Mouse (Mus musculus): ENCODE measurements at regions not wholly inside any gene's neighbourhood (a gene's known extent, or its start where the extent isn't known, plus 50 kb on each side); places are given as distances from the start of the nearest gene placed in this dataset.

DNA sequence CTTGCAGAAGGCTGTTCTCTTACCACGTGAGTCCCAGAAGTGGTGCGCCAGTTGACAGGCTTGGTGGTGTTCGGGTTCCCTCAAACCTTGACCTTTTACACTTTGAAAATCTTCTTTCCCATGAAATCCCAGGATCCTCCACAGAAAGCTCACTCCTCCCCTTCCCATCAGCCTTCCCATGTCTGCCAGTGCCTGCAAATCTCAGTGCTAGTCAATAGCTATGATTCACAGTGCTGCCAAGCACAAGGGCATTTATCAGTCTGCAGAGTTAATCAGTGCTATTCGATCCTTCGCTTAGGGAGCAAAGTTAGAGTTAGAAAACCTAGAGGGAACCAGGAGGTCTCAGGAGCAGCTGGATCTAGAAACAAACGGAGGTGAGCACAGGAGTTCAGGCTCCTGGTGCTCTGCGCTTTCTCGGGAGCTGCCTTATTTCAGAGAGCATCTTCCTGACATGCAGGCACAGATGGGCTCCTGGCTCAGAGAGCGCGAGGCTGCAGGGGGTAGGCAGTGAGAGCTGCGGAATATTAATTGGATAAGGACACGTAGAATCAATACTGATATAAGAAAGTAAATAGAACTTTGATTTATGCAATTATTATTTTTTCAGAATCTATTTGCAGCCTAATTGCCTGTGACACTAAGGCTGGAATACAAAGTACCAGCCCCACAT, 190.0 kb upstream of the Tgfbr2 start:
- DNase-seq: no peak

GRCm38 (mm10) chr9:116361092-116361491, 185.9 kb upstream of the Tgfbr2 start:
- DNase-seq: no peak

DNA sequence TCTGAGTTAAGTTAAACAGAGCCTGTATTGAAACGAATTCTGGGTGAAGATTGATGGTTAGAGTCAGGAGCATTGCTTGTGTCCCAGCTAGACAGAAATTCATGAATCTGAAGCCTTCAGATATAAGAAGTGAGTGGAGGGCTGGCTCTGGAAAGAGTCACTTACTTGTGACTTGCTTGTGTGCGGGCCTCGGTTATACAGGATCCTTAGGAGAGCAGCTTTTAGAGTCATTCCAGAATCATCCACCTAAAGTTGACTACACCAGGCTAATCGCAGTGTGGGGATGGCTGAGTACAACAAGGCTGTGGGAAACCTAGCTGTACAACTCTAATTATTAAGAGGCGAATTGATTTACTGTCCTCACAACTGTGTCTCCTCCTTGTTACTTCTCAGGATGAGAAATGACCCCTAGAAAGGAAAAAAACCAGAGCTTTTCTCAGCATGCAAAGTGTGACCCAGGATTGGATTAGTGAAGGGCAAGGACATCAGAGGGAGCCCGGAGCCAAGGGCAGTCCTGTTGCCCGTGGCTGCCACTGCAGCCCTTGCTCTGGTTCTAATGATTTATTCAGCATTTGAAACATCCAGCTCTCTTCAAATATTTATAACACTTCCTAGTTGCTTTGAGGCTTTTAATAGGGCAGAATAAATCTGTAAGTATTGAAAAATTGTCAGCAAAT, 179.0 kb upstream of the Tgfbr2 start:
- DNase-seq: no peak

GRCm38 (mm10) chr9:116352801-116353494, 177.8 kb upstream of the Tgfbr2 start:
- no peak for DNase-seq

- peak in 1 of 2 experiments; percentile 14 for DNase-seq
Observed at GRCm38 (mm10) chr9:116350804-116351547, 175.8 kb upstream of the Tgfbr2 start.

DNA sequence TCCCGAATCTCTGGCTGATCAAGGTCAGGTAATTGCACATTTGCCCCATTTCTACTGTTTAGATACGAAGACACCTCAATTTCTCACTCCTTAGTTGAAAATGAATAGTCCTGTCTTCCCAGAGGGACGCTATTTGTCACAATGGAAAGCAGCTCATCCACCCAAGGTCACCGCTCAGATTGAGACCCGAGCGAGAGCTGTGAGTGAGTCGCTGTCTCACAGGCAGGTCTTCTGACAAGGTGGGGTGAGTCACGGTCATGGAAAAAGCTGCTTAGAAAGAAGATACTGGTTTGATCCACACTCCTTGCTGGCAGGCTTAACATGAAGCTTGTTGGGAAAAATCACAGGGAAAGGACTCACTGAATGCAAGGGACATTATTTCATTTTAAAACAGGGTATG, 171.9 kb upstream of the Tgfbr2 start:
- no peak for DNase-seq

DNA sequence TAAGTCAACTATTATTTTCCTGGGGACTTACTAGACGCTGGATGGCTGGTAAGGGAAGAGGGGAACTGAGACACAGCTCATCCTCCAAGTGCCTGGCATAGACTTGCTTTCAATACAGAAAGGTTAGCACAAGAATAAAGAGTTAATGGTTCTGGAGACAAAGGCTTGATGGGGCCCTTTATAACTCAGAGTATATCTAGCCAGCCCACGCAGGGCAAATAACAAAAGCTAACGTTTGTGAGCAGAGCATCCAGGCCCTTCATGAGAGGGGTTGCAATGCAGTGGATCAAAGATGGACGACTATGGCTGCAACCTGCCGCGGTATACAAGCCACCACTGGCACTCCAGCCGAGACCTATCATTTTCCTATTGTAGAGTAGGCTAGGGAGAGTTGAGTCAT, 171.3 kb upstream of the Tgfbr2 start:
- DNase-seq: no peak

- DNase-seq: no peak
Observed at GRCm38 (mm10) chr9:116343086-116343481, 167.9 kb upstream of the Tgfbr2 start.

GRCm38 (mm10) chr9:116342446-116343085, 167.4 kb upstream of the Tgfbr2 start:
- no peak for DNase-seq

GRCm38 (mm10) chr9:116342009-116342408, 166.8 kb upstream of the Tgfbr2 start:
- DNase-seq: no peak

DNA sequence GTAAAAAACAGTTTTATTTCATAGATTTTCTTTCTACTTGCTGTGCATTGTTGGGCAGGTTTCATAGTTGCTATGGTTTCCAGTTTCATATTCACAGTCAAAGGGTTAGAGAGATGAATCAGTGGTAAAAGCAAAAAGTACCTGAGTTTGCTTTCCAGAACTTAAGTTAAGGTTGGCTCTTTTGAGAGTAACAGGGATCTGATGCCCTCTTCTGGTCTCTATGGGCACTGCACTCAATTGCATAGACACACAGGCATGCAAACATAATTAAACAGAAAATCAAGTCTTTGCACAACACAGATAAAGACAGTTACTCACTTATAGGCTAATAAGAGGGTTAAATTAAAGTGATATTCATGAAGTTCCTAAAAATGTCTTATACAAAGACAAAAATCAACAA, 165.8 kb upstream of the Tgfbr2 start:
- DNase-seq: no peak

GRCm38 (mm10) chr9:116338729-116339100, 163.6 kb upstream of the Tgfbr2 start:
- no peak for DNase-seq

- no peak for DNase-seq
Observed at GRCm38 (mm10) chr9:116338093-116338728, 163.1 kb upstream of the Tgfbr2 start.

- DNase-seq: no peak
Observed at GRCm38 (mm10) chr9:116337446-116338010, 162.4 kb upstream of the Tgfbr2 start.

GRCm38 (mm10) chr9:116335561-116336478, 160.7 kb upstream of the Tgfbr2 start:
- no peak for DNase-seq

DNA sequence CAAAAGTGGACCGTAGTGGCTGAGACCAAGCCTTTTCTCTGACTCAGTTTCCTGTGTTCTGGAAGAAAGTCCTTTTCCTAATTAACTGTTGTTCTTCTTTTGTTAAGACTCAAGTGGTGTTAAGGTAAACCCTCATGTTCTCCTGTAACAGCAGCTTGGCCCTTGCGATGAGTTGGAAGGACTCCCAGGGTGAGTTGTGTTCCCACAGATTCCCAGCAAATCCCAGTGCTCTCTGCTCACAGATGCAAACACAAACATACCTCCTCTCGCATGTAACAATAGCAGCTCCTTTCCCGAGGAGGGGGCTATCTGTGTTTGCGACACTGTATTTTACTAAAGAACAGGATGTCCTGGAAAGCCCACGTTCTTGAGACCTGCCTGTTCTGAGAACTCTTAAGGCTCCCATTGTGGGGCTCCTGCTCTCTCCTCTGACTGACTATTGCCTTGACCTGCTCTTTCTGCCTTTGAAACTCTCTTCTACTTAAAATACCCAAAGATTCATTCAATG, 158.8 kb upstream of the Tgfbr2 start:
- no peak for DNase-seq

- no peak for DNase-seq
Observed at GRCm38 (mm10) chr9:116332485-116333118, 157.4 kb upstream of the Tgfbr2 start.

DNA sequence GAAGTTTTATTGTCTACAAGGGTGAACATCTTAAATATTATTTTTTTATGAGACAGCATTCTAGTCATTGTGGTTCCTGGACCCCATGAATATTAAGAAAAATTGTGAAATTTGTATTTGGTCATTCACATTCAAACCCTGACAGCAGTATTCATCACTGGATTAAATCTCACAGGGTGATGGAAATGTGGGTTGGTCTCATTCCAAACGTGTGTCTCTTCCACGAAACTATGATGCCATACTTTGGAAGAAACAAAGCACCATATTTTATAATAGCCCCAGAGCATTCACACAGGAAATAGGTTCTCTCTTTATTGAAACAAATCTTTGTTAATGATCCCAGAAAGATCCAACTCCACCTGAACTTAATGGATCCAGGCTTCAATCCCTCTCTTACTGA, 156.2 kb upstream of the Tgfbr2 start:
- DNase-seq: no peak

DNA sequence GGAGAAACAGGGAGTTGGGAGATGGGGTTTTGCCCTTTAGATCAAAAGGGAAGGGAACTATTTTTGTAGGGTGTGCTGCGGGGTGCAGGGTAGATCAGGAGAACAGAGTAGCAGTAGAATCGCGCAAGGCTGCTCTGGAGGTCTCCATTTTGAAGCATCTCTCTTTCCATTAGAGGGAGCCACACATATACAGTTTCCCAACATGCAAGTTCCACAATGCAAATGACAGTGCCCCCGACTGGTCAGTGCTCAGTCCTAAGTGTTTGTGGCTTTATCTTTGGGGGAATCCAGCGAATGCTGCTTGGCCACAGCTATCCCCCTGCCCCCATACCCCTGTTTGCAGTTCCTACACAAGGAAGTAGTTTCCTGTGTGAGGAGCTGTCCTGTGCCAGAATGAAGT, 155.6 kb upstream of the Tgfbr2 start:
- DNase-seq: no peak

DNA sequence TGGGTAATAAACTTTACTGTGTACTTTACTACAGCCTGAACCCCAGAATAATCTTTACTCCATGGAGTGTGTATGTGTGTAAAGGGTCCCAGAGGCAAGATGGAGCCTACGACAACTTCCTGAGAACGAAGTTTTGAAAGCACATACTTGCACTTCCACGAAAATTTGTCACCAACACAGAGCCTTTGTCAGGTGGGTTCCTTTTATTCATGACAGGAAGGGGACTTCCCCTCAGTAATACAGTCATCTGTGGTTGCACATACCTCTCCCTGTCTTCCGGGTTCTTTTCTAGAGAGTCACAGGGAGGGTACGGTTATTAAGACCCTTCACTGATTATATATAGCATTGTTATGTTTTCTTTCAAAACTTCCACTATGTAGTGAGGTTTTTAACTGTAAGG, 154.0 kb upstream of the Tgfbr2 start:
- no peak for DNase-seq
